ENCODE assay signal across 11 mouse cellular contexts in the genomic region with DNA sequence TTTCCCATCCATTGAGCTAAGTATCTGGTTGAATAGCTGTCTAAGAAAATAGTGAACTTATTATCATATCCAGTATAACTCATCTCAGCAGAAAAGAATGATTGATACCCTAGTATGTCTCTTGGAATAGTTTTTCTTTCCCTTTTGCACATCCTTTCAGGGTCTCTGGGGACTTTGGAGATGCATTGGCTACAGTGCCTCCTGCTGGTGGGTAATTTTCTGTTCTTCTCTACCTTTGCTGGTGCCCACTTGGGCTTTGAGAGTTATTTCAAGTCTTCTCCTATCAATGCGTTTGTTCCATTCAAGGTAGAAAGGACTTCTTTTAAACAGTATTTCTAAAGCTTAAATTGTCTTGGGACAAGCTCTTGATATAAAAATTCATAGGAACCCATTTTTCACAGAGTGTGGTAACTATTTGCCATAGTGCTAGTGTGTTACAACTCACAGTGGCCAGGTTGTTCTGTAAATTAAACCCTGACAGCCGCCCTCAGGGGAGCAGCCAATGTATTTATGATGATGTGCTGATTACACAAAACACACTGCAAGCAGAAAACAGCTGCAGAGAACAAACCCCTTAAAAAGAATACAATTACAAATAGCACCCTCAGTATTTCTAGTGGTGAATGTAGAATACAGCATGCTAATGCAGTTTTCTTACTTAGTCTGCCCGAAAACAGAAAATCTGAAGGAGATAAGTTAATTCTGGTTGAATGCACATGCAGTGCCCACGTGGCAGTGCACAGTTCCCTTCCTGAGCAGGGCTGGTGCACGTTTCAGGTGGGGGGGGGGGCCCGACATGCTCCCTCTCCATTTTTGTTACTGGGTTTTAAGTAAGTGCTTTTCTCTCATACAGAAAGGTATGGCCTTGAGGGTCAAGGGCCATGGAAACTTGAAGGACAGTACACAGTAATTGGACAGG.
A peak's percentile ranks its signal among the peaks of the same experiment; 100 is the strongest.
DNase-seq lines count a peak whose midpoint lies in the region; ATAC-seq and TF ChIP-seq lines count a peak whose summit lies in the region.
"Had no signal": no experiment of that assay in that cellular context is flagged by ENCODE, and none has a peak within 500 bp of the region (broad histone marks: within the 10 kb centered on the region; RNA-seq: fewer than 3 reads in every experiment).

No protein-coding gene starts in this region.

- H3K9me3 ChIP-seq in stomach, postnatal 0 days (ENCODE audit: control insufficient read depth, low read length) = no peaks in the 10 kb centered on the region

- TF ChIP-seq EP300 in heart, adult 2 months (IDR thresholded peaks at IDR 0.05; ENCODE audit: insufficient read depth, low read depth, low read length) = no peak
- TF ChIP-seq EP300 in stomach, postnatal 0 days (optimal IDR thresholded peaks at IDR 0.05) = no peak

- no peak for ATAC-seq in Patski
- ATAC-seq in stomach, postnatal 0 days (ENCODE audit: low FRiP score, low TSS enrichment) = no peak
- ATAC-seq: forebrain, embryonic 14.5 days had no signal

- no peaks in the 10 kb centered on the region for H3K27me3 ChIP-seq in heart, adult 2 months (ENCODE audit: control insufficient read depth, insufficient read depth, low read length)
- no peaks in the 10 kb centered on the region for H3K27me3 ChIP-seq in Patski
- H3K27me3 ChIP-seq in stomach, postnatal 0 days (ENCODE audit: control insufficient read depth, insufficient read depth, low read length) = no peaks in the 10 kb centered on the region

- CTCF ChIA-PET in Patski (lab: Charles Lee) = interaction anchor here (0.6 to 1.6 kb wide), 11 partner anchors 11 to 219 kb away, joined by 3 to 10 read pairs (median 3); no protein-coding TSS in a partner anchor

- 75% methylated on average over 6 of the region's 6 CpGs for WGBS in heart, adult 2 months
- 73% methylated on average over 6 of the region's 6 CpGs for WGBS in lung, adult 2 months
- WGBS in stomach, postnatal 0 days = 70% methylated on average over 6 of the region's 6 CpGs

- DNase-seq in heart, adult 2 months = no peak
- no peak for DNase-seq in heart, adult 18-20 months
- peak; percentile 17 for DNase-seq in lung, postnatal 14 days
- DNase-seq in lung, adult 2 months = no peak
- no peak for DNase-seq in Patski (ENCODE audit: low read depth, low spot score)
- DNase-seq in stomach, postnatal 0 days (ENCODE audit: low spot score) = no peak
- no peak for DNase-seq in right cerebral cortex, adult 18-20 months
- DNase-seq in ovary, postnatal 36 days (ENCODE audit: low spot score) = no peak
- DNase-seq: right cerebral cortex, postnatal 25 days had no signal

- H3K4me2 ChIP-seq in stomach, postnatal 0 days (replicated peaks; ENCODE audit: low read depth) = no peak overlapping the region

- no peak overlapping the region for H3K27ac ChIP-seq in heart, adult 2 months
- no peak overlapping the region for H3K27ac ChIP-seq in stomach, postnatal 0 days (replicated peaks)

- POLR2A ChIA-PET in Patski (lab: Charles Lee) = no interaction called here

- intact Hi-C loops in heart, adult 2 months (cut with DNase I) = loop anchor here (5.0 kb wide), 2 partner anchors 77 to 137 kb away; partner anchors contain the start of gene Btrc

- H3K4me3 ChIP-seq in heart, adult 2 months = no peak overlapping the region
- H3K4me3 ChIP-seq in lung, adult 2 months (replicated peaks; ENCODE audit: extremely low read depth, low read depth, low read length) = no peak overlapping the region
- H3K4me3 ChIP-seq in stomach, postnatal 0 days (ENCODE audit: low read depth, low read length) = no peak overlapping the region
- H3K4me3 ChIP-seq: myocyte had no signal

- peak; percentile 54 for TF ChIP-seq CTCF in heart, adult 2 months (IDR thresholded peaks at IDR 0.05)
- TF ChIP-seq CTCF in lung, adult 2 months (IDR thresholded peaks at IDR 0.05; ENCODE audit: insufficient read depth, low read length) = no peak
- peak; percentile 58 for TF ChIP-seq CTCF in Patski (IDR thresholded peaks at IDR 0.05)
- peak; percentile 59 for TF ChIP-seq CTCF in stomach, postnatal 0 days (IDR thresholded peaks at IDR 0.05; ENCODE audit: low read depth)

- H3K79me2 ChIP-seq in heart, adult 2 months (replicated peaks; ENCODE audit: control insufficient read depth, insufficient read depth, low read length) = 0 out of 2 replicates have a peak, but pooled peaks cover 2% of the 10 kb centered on the region

- no peak for TF ChIP-seq POLR2A in heart, adult 2 months (IDR thresholded peaks at IDR 0.05; ENCODE audit: insufficient read depth, low read depth, low read length)
- no peak for TF ChIP-seq POLR2A in lung, adult 2 months (IDR thresholded peaks at IDR 0.05; ENCODE audit: borderline replicate concordance, extremely low read depth, low read depth, low read length)

- peaks cover 13% of the 10 kb centered on the region; the same call in 1 of the 2 replicates for H3K36me3 ChIP-seq in heart, adult 2 months (ENCODE audit: control insufficient read depth, insufficient read depth, low read length)
- H3K36me3 ChIP-seq in stomach, postnatal 0 days (ENCODE audit: control insufficient read depth, insufficient read depth, low read length) = no peaks in the 10 kb centered on the region

- peaks cover 5% of the 10 kb centered on the region for H3K4me1 ChIP-seq in heart, adult 2 months (ENCODE audit: control insufficient read depth, insufficient read depth, low read length)
- H3K4me1 ChIP-seq in lung, adult 2 months (ENCODE audit: control insufficient read depth, insufficient read depth, low read length) = peaks cover 4% of the 10 kb centered on the region
- H3K4me1 ChIP-seq in stomach, postnatal 0 days (replicated peaks; ENCODE audit: control insufficient read depth, insufficient read depth) = no peaks in the 10 kb centered on the region

- H3K9ac ChIP-seq in heart, adult 2 months (ENCODE audit: low read depth, low read length) = no peak overlapping the region
- no peak overlapping the region for H3K9ac ChIP-seq in stomach, postnatal 0 days (ENCODE audit: low read length)

- in situ Hi-C loops in Patski (cut with MboI; ENCODE audit: low pct_unique_long_range_greater_than_20kb) = loop anchor here (5.0 kb wide), 1 partner anchor 217 kb away; no protein-coding TSS in a partner anchor
